Mouse (Mus musculus) C2C12 (cell line): ENCODE measurements at regions not wholly inside any gene's neighbourhood (a gene's known extent, or its start where the extent isn't known, plus 50 kb on each side); places are given as distances from the start of the nearest gene placed in this dataset.

ENCODE experiments used
- H3K27me3 ChIP-seq: one replicate; pipeline ENCODE4 v1.6.1; 2011; ENCODE audit not compliant: control insufficient read depth, insufficient read depth, insufficient read length
- H3K36me3 ChIP-seq: one replicate; pipeline ENCODE4 v1.6.1; 2011; ENCODE audit not compliant: control insufficient read depth, insufficient read depth
- H3K4me3 ChIP-seq: one replicate; pipeline ENCODE4 v1.5.1; 2011; ENCODE audit warnings: mild to moderate bottlenecking, control low read depth; ENCODE audit not compliant: poor library complexity, insufficient read depth, severe bottlenecking
- H3K79me2 ChIP-seq: one replicate; pipeline ENCODE4 v1.6.1; 2011; ENCODE audit not compliant: control insufficient read depth, insufficient read depth
- H3K79me3 ChIP-seq: one replicate; pipeline ENCODE4 v1.6.1; 2011; ENCODE audit warnings: low read depth, control low read depth
- H3ac ChIP-seq: one replicate; pipeline ENCODE3; 2011; ENCODE audit warnings: low read depth; ENCODE audit not compliant: control insufficient read depth, insufficient read length
- CEBPB ChIP-seq: IDR thresholded peaks from one replicate; pipeline ENCODE4 v1.6.1; 2011; ENCODE audit warnings: low read depth, mild to moderate bottlenecking, control low read depth, moderate library complexity
- CTCF ChIP-seq: IDR thresholded peaks from one replicate; pipeline ENCODE4 v1.5.1; 2011; ENCODE audit not compliant: control insufficient read depth, insufficient read depth, insufficient read length
- FOSL1 ChIP-seq: IDR thresholded peaks from one replicate; pipeline ENCODE4 v1.8.0; 2011; ENCODE audit warnings: mild to moderate bottlenecking, low read length; ENCODE audit not compliant: poor library complexity, insufficient read depth, severe bottlenecking
- MAX ChIP-seq: IDR thresholded peaks from one replicate; pipeline ENCODE4 v1.6.1; 2011; ENCODE audit warnings: mild to moderate bottlenecking, control low read depth
- MYOD1 ChIP-seq: IDR thresholded peaks from one replicate; pipeline ENCODE4 v1.6.1; 2011; ENCODE audit warnings: low read depth; ENCODE audit not compliant: control insufficient read depth, insufficient read length
- MYOG ChIP-seq: IDR thresholded peaks from one replicate; pipeline ENCODE4 v1.6.1; 2011; ENCODE audit not compliant: control insufficient read depth, insufficient read length; ENCODE audit errors: extremely low read depth
- USF1 ChIP-seq: IDR thresholded peaks from one replicate; pipeline ENCODE4 v1.6.1; 2011; ENCODE audit warnings: low read depth, mild to moderate bottlenecking, control low read depth, moderate library complexity

DNA sequence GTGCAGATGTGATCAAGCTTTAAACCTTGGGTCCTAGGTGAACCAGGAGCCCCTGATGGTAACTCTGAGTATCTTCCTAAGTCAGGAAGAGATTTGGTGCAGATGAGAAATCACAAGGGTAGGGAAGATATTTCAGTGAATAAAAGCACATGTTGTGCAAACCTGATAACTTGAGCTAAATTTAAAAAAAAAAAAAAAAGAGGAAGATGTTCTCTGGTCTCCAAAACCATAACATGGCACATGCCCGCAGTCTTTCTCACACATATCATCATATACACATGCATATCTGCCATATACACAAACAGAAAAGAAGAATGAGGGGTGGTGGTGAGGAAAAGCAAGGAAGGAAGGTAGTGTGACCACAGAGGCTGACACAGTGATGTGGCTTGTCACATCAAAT, 530.3 kb upstream of the Lrrc6 start:
- Histone ChIP-seq H3ac (no peak overlapping the region), H3K79me3 (no peaks in the 10 kb centered on the region), H3K27me3 (peaks cover 19% of the 10 kb centered on the region), H3K36me3 (no peaks in the 10 kb centered on the region), H3K4me3 (no peak overlapping the region), H3K79me2 (no peaks in the 10 kb centered on the region)
- no peak for TF ChIP-seq MYOG
- TF ChIP-seq MYOD1, result no peak
- no peak for TF ChIP-seq USF1

DNA sequence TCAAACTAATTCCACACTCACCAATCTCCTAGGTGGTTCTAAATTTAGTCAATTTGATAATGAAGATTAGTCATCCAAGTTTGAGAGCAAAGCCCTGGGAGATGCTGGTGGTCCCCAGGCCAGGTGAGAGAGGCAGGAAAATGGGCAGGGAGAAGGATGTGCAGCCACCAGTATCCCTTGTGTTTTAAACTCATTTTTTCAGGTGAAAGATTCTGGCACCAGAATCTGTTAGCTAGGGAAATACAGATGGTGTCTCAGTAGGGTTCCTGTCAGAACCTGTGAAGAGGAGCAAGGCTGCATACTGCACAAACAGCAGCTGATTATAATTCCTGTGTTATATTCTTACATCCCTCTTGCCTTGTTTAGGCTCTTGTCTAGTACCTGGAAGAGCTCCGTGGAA, 527.5 kb upstream of the Lrrc6 start:
- peaks cover 19% of the 10 kb centered on the region for H3K27me3 ChIP-seq

DNA sequence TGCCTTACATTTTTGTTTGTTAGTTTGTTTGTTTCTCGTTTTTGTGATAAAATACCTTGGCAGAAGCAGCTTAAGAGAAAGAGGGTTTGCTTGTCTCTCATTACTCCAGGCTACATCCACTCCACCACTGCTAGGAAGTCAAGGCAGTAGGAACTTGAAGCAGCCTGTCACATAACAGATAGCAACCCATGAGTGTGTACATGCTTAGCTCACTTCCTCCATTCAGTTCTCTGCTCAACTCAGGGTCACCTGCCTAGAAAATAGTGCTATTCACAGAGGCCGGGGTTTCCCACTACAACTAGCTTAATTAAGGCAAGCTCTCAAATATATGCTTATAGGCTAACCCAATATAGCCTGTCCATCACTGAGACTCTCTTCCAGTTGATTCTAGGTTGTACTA, 527.0 kb upstream of the Lrrc6 start:
- Histone ChIP-seq H3K27me3 (peaks cover 19% of the 10 kb centered on the region), H3K4me3 (no peak overlapping the region), H3K36me3 (no peaks in the 10 kb centered on the region), H3K79me3 (no peaks in the 10 kb centered on the region), H3ac (no peak overlapping the region), H3K79me2 (no peaks in the 10 kb centered on the region)
- no peak for TF ChIP-seq FOSL1
- no peak for TF ChIP-seq USF1
- TF ChIP-seq MAX, result no peak
- no peak for TF ChIP-seq CEBPB
- TF ChIP-seq MYOD1, result no peak
- no peak for TF ChIP-seq MYOG
- TF ChIP-seq CTCF, result no peak

More for the DNA sequence above, 527.5 kb upstream of the Lrrc6 start:
- no peaks in the 10 kb centered on the region for H3K79me2 ChIP-seq
- no peaks in the 10 kb centered on the region for H3K79me3 ChIP-seq
- H3K4me3 ChIP-seq, result no peak overlapping the region
- TF ChIP-seq USF1 (no peak), MYOG (no peak), FOSL1 (no peak), CEBPB (no peak)
- H3ac ChIP-seq, result no peak overlapping the region
- no peaks in the 10 kb centered on the region for H3K36me3 ChIP-seq

DNA sequence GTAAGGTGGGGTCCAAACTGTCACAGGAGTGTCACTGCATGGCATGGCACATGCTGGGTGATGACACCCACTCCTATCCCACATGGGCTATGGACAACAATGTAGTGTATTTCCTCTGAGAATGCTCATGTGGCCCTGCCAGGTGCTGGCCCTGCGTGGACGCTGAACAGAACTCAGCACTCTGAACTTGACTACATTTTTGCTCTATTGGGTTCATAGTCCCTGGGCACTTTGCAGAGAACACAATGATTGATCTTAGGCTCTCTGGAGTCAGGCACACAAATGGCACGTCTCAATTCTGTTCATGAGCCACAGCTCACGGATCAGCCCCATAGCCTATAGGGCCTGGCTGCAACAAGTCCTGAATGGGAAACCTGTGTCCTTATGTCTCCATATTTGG, 525.0 kb upstream of the Lrrc6 start:
- Histone ChIP-seq H3K36me3 (no peaks in the 10 kb centered on the region), H3K79me3 (no peaks in the 10 kb centered on the region), H3ac (no peak overlapping the region), H3K79me2 (no peaks in the 10 kb centered on the region), H3K27me3 (peaks cover 8% of the 10 kb centered on the region), H3K4me3 (no peak overlapping the region)
- no peak for TF ChIP-seq MYOD1
- TF ChIP-seq MAX, result no peak
- no peak for TF ChIP-seq MYOG
- TF ChIP-seq CEBPB, result no peak
- TF ChIP-seq FOSL1, result no peak
- no peak for TF ChIP-seq USF1
- TF ChIP-seq CTCF, result no peak

GRCm38 (mm10) chr15:67024386-67024785, 523.7 kb upstream of the Lrrc6 start:
- TF ChIP-seq MYOD1 (peak; percentile 72), MYOG (no peak)
- no peak overlapping the region for H3K4me3 ChIP-seq
- H3K79me2 ChIP-seq, result no peaks in the 10 kb centered on the region
- H3K79me3 ChIP-seq, result no peaks in the 10 kb centered on the region
- H3K27me3 ChIP-seq, result peaks cover 8% of the 10 kb centered on the region
- no peak overlapping the region for H3ac ChIP-seq
- no peaks in the 10 kb centered on the region for H3K36me3 ChIP-seq

GRCm38 (mm10) chr15:67023081-67023480, 522.4 kb upstream of the Lrrc6 start:
- Histone ChIP-seq H3K36me3 (no peaks in the 10 kb centered on the region), H3ac (no peak overlapping the region), H3K27me3 (peaks cover 8% of the 10 kb centered on the region), H3K79me2 (no peaks in the 10 kb centered on the region), H3K4me3 (no peak overlapping the region), H3K79me3 (no peaks in the 10 kb centered on the region)
- peak; percentile 34 for TF ChIP-seq CEBPB
- no peak for TF ChIP-seq MYOD1
- TF ChIP-seq MAX, result no peak
- no peak for TF ChIP-seq USF1
- TF ChIP-seq CTCF, result no peak
- no peak for TF ChIP-seq FOSL1
- TF ChIP-seq MYOG, result no peak
